Mouse (Mus musculus) limb, embryonic 10.5 days (tissue): Measurements from ENCODE around the gene Csf3. TPM values are rescaled to one million over a fixed set of nuclear protein-coding genes. Genes with fewer than 3 reads are reported as not detected.

Experiments used
- DNase-seq: peaks from one replicate; pipeline ENCODE4 v3.0.0-alpha.2; 2017; ENCODE audit warnings: low spot score
- H3K27ac ChIP-seq: fragments of 300-500 bp; sonication (generic); 2 replicates; pipeline ENCODE4 v1.5.1; 2016; ENCODE audit warnings: mild to moderate bottlenecking
- H3K27me3 ChIP-seq: fragments of 300-500 bp; sonication (generic); 2 replicates; pipeline ENCODE4 v1.6.1; 2016; ENCODE audit warnings: low read depth, mild to moderate bottlenecking; ENCODE audit not compliant: poor library complexity, severe bottlenecking
- H3K36me3 ChIP-seq: fragments of 300-500 bp; sonication (generic); 2 replicates; pipeline ENCODE4 v1.6.1; 2016; ENCODE audit warnings: mild to moderate bottlenecking, moderate library complexity
- H3K4me1 ChIP-seq: fragments of 300-500 bp; sonication (generic); 2 replicates; pipeline ENCODE4 v1.6.1; 2016
- H3K4me3 ChIP-seq: fragments of 300-500 bp; sonication (generic); 2 replicates; pipeline ENCODE4 v1.5.1; 2016; ENCODE audit warnings: mild to moderate bottlenecking, moderate library complexity
- H3K9me3 ChIP-seq: fragments of 300-500 bp; sonication (generic); replicated peaks from 2 replicates; pipeline ENCODE4 v1.6.1; 2016; ENCODE audit warnings: mild to moderate bottlenecking
- WGBS: fragments of 180-500 bp; shearing (Covaris S2); methylation state at CpG from one replicate; pipeline ENCODE4 v1.1.7; 2016; 5-methylcytosine and 5-hydroxymethylcytosine counted together
- polyA plus RNA-seq: library from polyadenylated mRNA; unstranded; fragments of >200 nt; fragmentation: Nextera tagmentation; extraction: Ambion mirVana; gene quantifications from 2 replicates; pipeline ENCODE4 v1.2.1, GENCODE M21; 2016

Gene Csf3
- polyA plus RNA-seq, 1 experiment from 2014 or later = not detected

- Histone ChIP-seq H3K9me3 (no peaks in the 10 kb centered on the region), H3K4me1 (peaks cover 63% of the 10 kb centered on the region), H3K27me3 (no peaks in the 10 kb centered on the region), H3K4me3 (peak overlapping the region; percentile 94), H3K36me3 (no peaks in the 10 kb centered on the region), H3K27ac (peak overlapping the region; percentile 97)
- WGBS = 15% methylated on average over 8 of the region's 8 CpGs
- DNase-seq = no peak
These were observed 38.9 kb downstream of the Csf3 start for GRCm38 (mm10) chr11:98740026-98740392.

- WGBS = under 1% methylated on average over 22 of the region's 22 CpGs
- Histone ChIP-seq H3K4me1 (peaks cover 68% of the 10 kb centered on the region), H3K9me3 (no peaks in the 10 kb centered on the region), H3K27ac (peak within 1 kb of the TSS; percentile 97), H3K36me3 (no peaks in the 10 kb centered on the region), H3K27me3 (no peaks in the 10 kb centered on the region), H3K4me3 (peak within 1 kb of the TSS; percentile 94)
- peak; percentile 81 for DNase-seq
These were observed 39.5 kb downstream of the Csf3 start, which contains the start of gene Thra for GRCm38 (mm10) chr11:98740393-98741050. TSS of gene Thra (plus strand) at chr11:98740638.

GRCm38 (mm10) chr11:98741051-98741620, 40.1 kb downstream of the Csf3 start:
- Histone ChIP-seq H3K27ac (peak overlapping the region; percentile 97), H3K36me3 (no peaks in the 10 kb centered on the region), H3K4me1 (peaks cover 75% of the 10 kb centered on the region), H3K27me3 (no peaks in the 10 kb centered on the region), H3K4me3 (peak overlapping the region; percentile 94), H3K9me3 (no peaks in the 10 kb centered on the region)
- WGBS = under 1% methylated on average over 17 of the region's 17 CpGs
- no peak for DNase-seq

GRCm38 (mm10) chr11:98741622-98742396, 40.7 kb downstream of the Csf3 start:
- WGBS = 1% methylated on average over 83 of the region's 86 CpGs
- DNase-seq = peak; percentile 85
- H3K27me3 ChIP-seq = no peaks in the 10 kb centered on the region
- no peaks in the 10 kb centered on the region for H3K36me3 ChIP-seq
- peak overlapping the region; percentile 94 for H3K4me3 ChIP-seq
- peaks cover 81% of the 10 kb centered on the region for H3K4me1 ChIP-seq
- H3K27ac ChIP-seq = peak overlapping the region; percentile 97
- no peaks in the 10 kb centered on the region for H3K9me3 ChIP-seq

- WGBS = 14% methylated on average over 14 of the region's 21 CpGs
- Histone ChIP-seq H3K4me3 (peak overlapping the region; percentile 94), H3K36me3 (no peaks in the 10 kb centered on the region), H3K27ac (peak overlapping the region; percentile 97), H3K9me3 (no peaks in the 10 kb centered on the region), H3K27me3 (no peaks in the 10 kb centered on the region), H3K4me1 (peaks cover 90% of the 10 kb centered on the region)
- DNase-seq = no peak
These were observed 41.6 kb downstream of the Csf3 start for GRCm38 (mm10) chr11:98742397-98743291.

GRCm38 (mm10) chr11:98743655-98744345, 42.7 kb downstream of the Csf3 start:
- WGBS = 8% methylated on average over 9 of the region's 9 CpGs
- Histone ChIP-seq H3K27me3 (no peaks in the 10 kb centered on the region), H3K36me3 (no peaks in the 10 kb centered on the region), H3K4me3 (peak overlapping the region; percentile 32), H3K27ac (peak overlapping the region; percentile 64), H3K4me1 (peaks cover 95% of the 10 kb centered on the region), H3K9me3 (no peaks in the 10 kb centered on the region)
- DNase-seq = no peak

- peak overlapping the region; percentile 64 for H3K27ac ChIP-seq
- peak overlapping the region; percentile 32 for H3K4me3 ChIP-seq
- H3K36me3 ChIP-seq = no peaks in the 10 kb centered on the region
- H3K4me1 ChIP-seq = peaks cover 98% of the 10 kb centered on the region
- no peak for DNase-seq
- WGBS = 30% methylated on average over 7 of the region's 7 CpGs
- no peaks in the 10 kb centered on the region for H3K9me3 ChIP-seq
- H3K27me3 ChIP-seq = no peaks in the 10 kb centered on the region
These were observed 43.5 kb downstream of the Csf3 start for GRCm38 (mm10) chr11:98744456-98745019.

- 36% methylated on average over 12 of the region's 12 CpGs for WGBS
- DNase-seq = no peak
- peaks cover 99% of the 10 kb centered on the region for H3K4me1 ChIP-seq
- H3K27me3 ChIP-seq = no peaks in the 10 kb centered on the region
- peak overlapping the region; percentile 42 for H3K4me3 ChIP-seq
- peak overlapping the region; percentile 82 for H3K27ac ChIP-seq
- no peaks in the 10 kb centered on the region for H3K9me3 ChIP-seq
- no peaks in the 10 kb centered on the region for H3K36me3 ChIP-seq
These were observed 45.1 kb downstream of the Csf3 start for GRCm38 (mm10) chr11:98745932-98746853.

GRCm38 (mm10) chr11:98746855-98747693, 46.0 kb downstream of the Csf3 start:
- H3K9me3 ChIP-seq = no peaks in the 10 kb centered on the region
- WGBS = 6% methylated on average over 19 of the region's 19 CpGs
- H3K36me3 ChIP-seq = no peaks in the 10 kb centered on the region
- H3K4me1 ChIP-seq = peaks cover 97% of the 10 kb centered on the region
- H3K27me3 ChIP-seq = no peaks in the 10 kb centered on the region
- DNase-seq = peak; percentile 82
- peak overlapping the region; percentile 42 for H3K4me3 ChIP-seq
- H3K27ac ChIP-seq = peak overlapping the region; percentile 82

GRCm38 (mm10) chr11:98747804-98748505, 46.9 kb downstream of the Csf3 start:
- no peaks in the 10 kb centered on the region for H3K27me3 ChIP-seq
- H3K36me3 ChIP-seq = no peaks in the 10 kb centered on the region
- H3K27ac ChIP-seq = peak overlapping the region; percentile 82
- peak overlapping the region; percentile 42 for H3K4me3 ChIP-seq
- 27% methylated on average over 6 of the region's 6 CpGs for WGBS
- peaks cover 88% of the 10 kb centered on the region for H3K4me1 ChIP-seq
- no peak for DNase-seq
- H3K9me3 ChIP-seq = no peaks in the 10 kb centered on the region
